Mouse (Mus musculus) intestine, postnatal 0 days (tissue): ENCODE results near the gene 1700029P11Rik. TPM values are rescaled to one million over a fixed set of nuclear protein-coding genes. Genes with fewer than 3 reads are reported as not detected.
"Not testable (repeated sequence)": the region's sequence is repeated elsewhere in the genome, so short reads cannot be mapped to it uniquely, and the experiment has no call there.

ENCODE experiments used
- ATAC-seq: fragments of 200-750 bp; cut with Nextera tagmentation; 2 replicates; pipeline ENCODE4 v1.8.0; 2017; ENCODE audit warnings: mild to moderate bottlenecking, moderate TSS enrichment, moderate library complexity
- H3K27ac ChIP-seq: fragments of 300-500 bp; sonication (generic); 2 replicates; pipeline ENCODE4 v1.5.1; 2014; ENCODE audit warnings: mild to moderate bottlenecking, low read depth, low read length, moderate library complexity
- H3K27me3 ChIP-seq: fragments of 300-500 bp; sonication (generic); replicated peaks from 2 replicates; pipeline ENCODE4 v1.6.1; 2014; ENCODE audit warnings: low read length, mixed read lengths; ENCODE audit not compliant: control insufficient read depth, insufficient read depth
- H3K36me3 ChIP-seq: fragments of 300-500 bp; sonication (generic); 2 replicates; pipeline ENCODE4 v1.6.1; 2014; ENCODE audit warnings: mild to moderate bottlenecking, moderate library complexity; ENCODE audit not compliant: control insufficient read depth, insufficient read depth
- H3K4me1 ChIP-seq: fragments of 300-500 bp; sonication (generic); replicated peaks from 2 replicates; pipeline ENCODE4 v1.6.1; 2014; ENCODE audit warnings: antibody characterized with exemption, low read length, mixed read lengths; ENCODE audit not compliant: control insufficient read depth, insufficient read depth
- H3K4me2 ChIP-seq: fragments of 300-500 bp; sonication (generic); replicated peaks from 2 replicates; pipeline ENCODE4 v1.6.1; 2014; ENCODE audit warnings: low read depth, mild to moderate bottlenecking, moderate library complexity
- H3K4me3 ChIP-seq: fragments of 300-500 bp; sonication (generic); 2 replicates; pipeline ENCODE4 v1.5.1; 2014; ENCODE audit warnings: low read depth, low read length
- H3K9ac ChIP-seq: fragments of 300-500 bp; sonication (generic); 2 replicates; pipeline ENCODE4 v1.6.1; 2014; ENCODE audit warnings: mild to moderate bottlenecking, low read depth, low read length
- H3K9me3 ChIP-seq: fragments of 300-500 bp; sonication (generic); 2 replicates; pipeline ENCODE4 v1.6.1; 2016; ENCODE audit warnings: mixed run types; ENCODE audit not compliant: control insufficient read depth
- CTCF ChIP-seq: sonication (generic); IDR thresholded peaks from 2 replicates; pipeline ENCODE4 v1.5.1; 2016; ENCODE audit warnings: low read depth, mild to moderate bottlenecking, control low read depth, antibody characterized with exemption, moderate library complexity
- WGBS: fragments of 180-500 bp; shearing (Covaris S2); extraction: QIAGEN DNeasy Blood & Tissue Kit; methylation state at CpG from one replicate; pipeline ENCODE4 v1.1.7; 2014; 5-methylcytosine and 5-hydroxymethylcytosine counted together
- polyA plus RNA-seq: library from polyadenylated mRNA; unstranded; fragments of >200 nt; fragmentation: Nextera tagmentation; extraction: Ambion mirVana; gene quantifications from 2 replicates; pipeline ENCODE4 v1.2.1, GENCODE M21; 2015

1700029P11Rik gene
- polyA plus RNA-seq, 1 experiment from 2014 or later, result not detected

GRCm38 (mm10) chr15:81968447-81968846 lies 11.9 kb upstream of the 1700029P11Rik start:
- H3K9ac ChIP-seq, result no peak overlapping the region
- no peaks in the 10 kb centered on the region for H3K27me3 ChIP-seq
- no peak for ATAC-seq
- no peak overlapping the region for H3K4me2 ChIP-seq
- H3K4me1 ChIP-seq, result no peaks in the 10 kb centered on the region
- 51% methylated on average over 2 of the region's 2 CpGs for WGBS
- no peaks in the 10 kb centered on the region for H3K36me3 ChIP-seq
- H3K27ac ChIP-seq, result no peak overlapping the region
- H3K4me3 ChIP-seq, result no peak overlapping the region
- H3K9me3 ChIP-seq, result 0 out of 2 replicates have a peak, but pooled peaks cover 4% of the 10 kb centered on the region
- TF ChIP-seq CTCF, result no peak

GRCm38 (mm10) chr15:81969173-81969572 lies 11.2 kb upstream of the 1700029P11Rik start:
- Histone ChIP-seq H3K27ac (no peak overlapping the region), H3K4me3 (no peak overlapping the region), H3K4me2 (no peak overlapping the region), H3K36me3 (no peaks in the 10 kb centered on the region), H3K9me3 (0 out of 2 replicates have a peak, but pooled peaks cover 4% of the 10 kb centered on the region), H3K4me1 (no peaks in the 10 kb centered on the region), H3K9ac (no peak overlapping the region), H3K27me3 (no peaks in the 10 kb centered on the region)
- 51% methylated on average over 7 of the region's 7 CpGs for WGBS
- no peak for TF ChIP-seq CTCF
- no peak for ATAC-seq

GRCm38 (mm10) chr15:81969635-81970034 lies 10.7 kb upstream of the 1700029P11Rik start:
- 79% methylated on average over 6 of the region's 6 CpGs for WGBS
- not testable (repeated sequence) for ATAC-seq, H3K27ac ChIP-seq

GRCm38 (mm10) chr15:81970498-81970897 lies 9.8 kb upstream of the 1700029P11Rik start:
- not testable (repeated sequence) for H3K9ac ChIP-seq, H3K27me3 ChIP-seq, H3K36me3 ChIP-seq, H3K9me3 ChIP-seq, H3K4me2 ChIP-seq, H3K27ac ChIP-seq, ATAC-seq, H3K4me1 ChIP-seq, H3K4me3 ChIP-seq
- WGBS, result 94% methylated on average over 4 of the region's 4 CpGs

More at GRCm38 (mm10) chr15:81969635-81970034, 10.7 kb upstream of the 1700029P11Rik start:
- H3K27me3 ChIP-seq, H3K4me1 ChIP-seq, H3K36me3 ChIP-seq, H3K4me2 ChIP-seq, H3K9me3 ChIP-seq, H3K4me3 ChIP-seq, H3K9ac ChIP-seq: not testable (repeated sequence)

- not testable (repeated sequence) for H3K36me3 ChIP-seq, H3K27me3 ChIP-seq, H3K9me3 ChIP-seq, H3K27ac ChIP-seq, H3K4me2 ChIP-seq, H3K9ac ChIP-seq, ATAC-seq, H3K4me3 ChIP-seq, H3K4me1 ChIP-seq
- 97% methylated on average over 8 of the region's 8 CpGs for WGBS
Measured at GRCm38 (mm10) chr15:81975156-81975555, 5.2 kb upstream of the 1700029P11Rik start.

GRCm38 (mm10) chr15:81982173-81982572 lies 1.8 kb downstream of the 1700029P11Rik start:
- WGBS, result 59% methylated on average over 1 of the region's 1 CpGs
- no peaks in the 10 kb centered on the region for H3K36me3 ChIP-seq
- H3K27me3 ChIP-seq, result no peaks in the 10 kb centered on the region
- H3K4me2 ChIP-seq, result no peak overlapping the region
- no peak overlapping the region for H3K9ac ChIP-seq
- no peak overlapping the region for H3K27ac ChIP-seq
- H3K4me3 ChIP-seq, result no peak overlapping the region
- no peaks in the 10 kb centered on the region for H3K4me1 ChIP-seq
- no peak for ATAC-seq
- TF ChIP-seq CTCF, result no peak
- no peaks in the 10 kb centered on the region for H3K9me3 ChIP-seq
